ENCODE assay signal across 10 mouse cellular contexts in the genomic region with DNA sequence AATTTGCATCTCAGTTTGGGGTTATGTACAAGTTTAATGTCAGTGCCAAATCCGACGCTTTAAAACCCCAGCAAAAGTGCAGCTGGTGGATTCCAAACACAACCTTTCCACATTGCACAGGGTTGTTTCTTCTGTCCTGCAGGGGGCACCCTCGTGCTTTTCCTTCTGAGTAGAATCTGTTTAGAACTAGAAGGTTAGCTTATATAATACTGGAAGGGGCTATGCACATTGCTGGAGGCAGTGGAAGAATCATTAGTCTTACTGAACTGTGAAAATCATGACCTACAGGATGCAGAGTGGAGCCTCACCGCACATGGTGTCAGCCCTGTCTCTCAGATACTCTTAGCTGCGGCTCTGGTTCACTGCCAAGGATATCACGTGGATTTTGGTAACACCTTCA. TPM values are rescaled to one million over a fixed set of nuclear protein-coding genes. Genes with fewer than 3 reads are reported as not detected.
DNase-seq lines count a peak whose midpoint lies in the region; ATAC-seq and TF ChIP-seq lines count a peak whose summit lies in the region.
"Had no signal": no experiment of that assay in that cellular context is flagged by ENCODE, and none has a peak within 500 bp of the region (broad histone marks: within the 10 kb centered on the region; RNA-seq: fewer than 3 reads in every experiment).

No protein-coding gene starts in this region.

- ATAC-seq in liver, embryonic 11.5 days (replicated peaks; ENCODE audit: low FRiP score), result no peak
- ATAC-seq in Patski, result peak; percentile 47
- ATAC-seq in liver, postnatal 0 days, result no peak

- no peak overlapping the region for H3K9ac ChIP-seq in liver, embryonic 11.5 days (ENCODE audit: low read depth, low read length)
- no peak overlapping the region for H3K9ac ChIP-seq in liver, postnatal 0 days (replicated peaks)
- H3K9ac ChIP-seq: heart, embryonic 13.5 days; stomach, embryonic 15.5 days had no signal

- in situ Hi-C loops in Patski (cut with MboI; ENCODE audit: low pct_unique_long_range_greater_than_20kb), result loop anchor here (5.0 to 25.0 kb wide), 2 partner anchors 162 to 618 kb away; no protein-coding TSS in a partner anchor

- no peak overlapping the region for H3K4me3 ChIP-seq in liver, embryonic 11.5 days (ENCODE audit: low read depth, low read length)
- H3K4me3 ChIP-seq in liver, postnatal 0 days (ENCODE audit: low read depth, low read length), result no peak overlapping the region
- H3K4me3 ChIP-seq: heart, embryonic 13.5 days; stomach, embryonic 15.5 days had no signal

- no peak for TF ChIP-seq EP300 in liver, postnatal 0 days (IDR thresholded peaks at IDR 0.05; ENCODE audit: low read depth)

- no peaks in the 10 kb centered on the region for H3K36me3 ChIP-seq in liver, embryonic 11.5 days (ENCODE audit: control insufficient read depth, insufficient read depth, low read length)
- no peaks in the 10 kb centered on the region for H3K36me3 ChIP-seq in liver, postnatal 0 days (replicated peaks; ENCODE audit: insufficient read depth, low read length)
- H3K36me3 ChIP-seq: heart, embryonic 13.5 days; stomach, embryonic 15.5 days had no signal

- H3K4me1 ChIP-seq in liver, embryonic 11.5 days (replicated peaks; ENCODE audit: control insufficient read depth, insufficient read depth, low read length), result no peaks in the 10 kb centered on the region
- H3K4me1 ChIP-seq in liver, postnatal 0 days (ENCODE audit: insufficient read depth), result no peaks in the 10 kb centered on the region
- H3K4me1 ChIP-seq: stomach, embryonic 15.5 days had no signal

- no peaks in the 10 kb centered on the region for H3K9me3 ChIP-seq in liver, embryonic 11.5 days (ENCODE audit: control insufficient read depth, low read length)
- H3K9me3 ChIP-seq in liver, postnatal 0 days (ENCODE audit: low read length), result no peaks in the 10 kb centered on the region
- H3K9me3 ChIP-seq: heart, embryonic 13.5 days; stomach, embryonic 15.5 days had no signal

- TF ChIP-seq CTCF in Patski (IDR thresholded peaks at IDR 0.05), result peak; percentile 89
- TF ChIP-seq CTCF in liver, postnatal 0 days (IDR thresholded peaks at IDR 0.05; ENCODE audit: low read depth), result peak; percentile 76

- H3K4me2 ChIP-seq in liver, embryonic 11.5 days, result no peak overlapping the region
- no peak overlapping the region for H3K4me2 ChIP-seq in liver, postnatal 0 days (ENCODE audit: low read depth, low read length)
- H3K4me2 ChIP-seq: heart, embryonic 13.5 days; stomach, embryonic 15.5 days had no signal

- WGBS in liver, embryonic 11.5 days, result 54% methylated on average over 6 of the region's 6 CpGs
- WGBS in liver, postnatal 0 days (ENCODE audit: insufficient replicate concordance), result 51% methylated on average over 6 of the region's 6 CpGs

- POLR2A ChIA-PET in Patski (lab: Charles Lee), result interaction anchor here (1.0 kb wide), 1 partner anchor 262 kb away, joined by 3 read pairs; no protein-coding TSS in a partner anchor

- H3K27me3 ChIP-seq in liver, embryonic 11.5 days (replicated peaks; ENCODE audit: control insufficient read depth, insufficient read depth, low read length), result no peaks in the 10 kb centered on the region
- H3K27me3 ChIP-seq in Patski, result no peaks in the 10 kb centered on the region
- H3K27me3 ChIP-seq in liver, postnatal 0 days (ENCODE audit: insufficient read depth, low read length), result no peaks in the 10 kb centered on the region
- H3K27me3 ChIP-seq: heart, embryonic 13.5 days; stomach, embryonic 15.5 days had no signal

- DNase-seq in liver (peak; percentile 72), Patski (ENCODE audit: low read depth, low spot score) (no peak)
- DNase-seq in liver, embryonic 11.5 days (ENCODE audit: low spot score), result no peak
- peak; percentile 72 for DNase-seq in embryo, embryonic 10.5 days (ENCODE audit: low spot score)
- peak; percentile 84 for DNase-seq in kidney, postnatal 10 days
- peak; percentile 68 for DNase-seq in liver, postnatal 0 days
- DNase-seq in right cerebral cortex, postnatal 25 days, result peak; percentile 67
- no peak for DNase-seq in yolk sac, embryonic 10.5 days (ENCODE audit: low spot score)

- H3K27ac ChIP-seq in liver, embryonic 11.5 days (ENCODE audit: low read depth, low read length), result no peak overlapping the region
- no peak overlapping the region for H3K27ac ChIP-seq in liver, postnatal 0 days (ENCODE audit: low read depth)
- H3K27ac ChIP-seq: heart, embryonic 13.5 days; stomach, embryonic 15.5 days had no signal

- CTCF ChIA-PET in Patski (lab: Charles Lee), result interaction anchor here (0.5 to 4.8 kb wide), 19 partner anchors 10 to 272 kb away, joined by 3 to 23 read pairs (median 4); partner anchors contain the start of gene Il18r1

RNA-seq across cellular contexts. Expression of gene Il1rl1, which starts 49.3 kb away (rescaled TPM):
- polyA plus RNA-seq in liver, embryonic 11.5 days (2014; fragmentation: Nextera tagmentation; extraction: Ambion mirVana), result 1.7 and 2.3 TPM in 2 replicates
- 3.6 TPM for polyA plus RNA-seq in Patski (2021)
- 0.89 and 1.4 TPM in 2 replicates for polyA plus RNA-seq in liver, postnatal 0 days (2015; fragmentation: Nextera tagmentation; extraction: Ambion mirVana)

RNA-seq across cellular contexts. Expression of gene Il1rl2, which starts 55.7 kb away (rescaled TPM):
- 1.7 TPM in 2 replicates for polyA plus RNA-seq in liver, embryonic 11.5 days (2014; fragmentation: Nextera tagmentation; extraction: Ambion mirVana)
- not detected for polyA plus RNA-seq in Patski (2021)
- polyA plus RNA-seq in liver, postnatal 0 days (2015; fragmentation: Nextera tagmentation; extraction: Ambion mirVana), result 0.90 and 1.1 TPM in 2 replicates

Comparison
In these comparisons a context has a peak if more than half of its experiments do, and no peak if none do; other contexts are left out.
1. DNase-seq: peak in liver (single experiment), embryo, embryonic 10.5 days (single experiment), kidney, postnatal 10 days (single experiment), liver, postnatal 0 days (single experiment) and right cerebral cortex, postnatal 25 days (single experiment); none in liver, embryonic 11.5 days (single experiment), Patski (single experiment) and yolk sac, embryonic 10.5 days (single experiment).